Mouse (Mus musculus) lung, embryonic 14.5 days (tissue): ENCODE data around the gene U2af1l4. TPM values are rescaled to one million over a fixed set of nuclear protein-coding genes. Genes with fewer than 3 reads are reported as not detected.

Experiments used
- ATAC-seq: fragments of 200-750 bp; cut with Nextera tagmentation; 2 replicates; pipeline ENCODE4 v1.8.0; 2017; ENCODE audit warnings: mild to moderate bottlenecking, moderate TSS enrichment, moderate library complexity; ENCODE audit not compliant: insufficient read depth
- DNase-seq: peaks from one replicate; pipeline ENCODE4 v3.0.0-alpha.2; 2015
- H3K27ac ChIP-seq: fragments of 300-500 bp; sonication (generic); 2 replicates; pipeline ENCODE4 v1.5.1; 2014; ENCODE audit warnings: low read depth, mild to moderate bottlenecking, moderate library complexity
- H3K27me3 ChIP-seq: fragments of 300-500 bp; sonication (generic); 2 replicates; pipeline ENCODE4 v1.6.1; 2014; ENCODE audit warnings: low read length, control low read depth; ENCODE audit not compliant: insufficient read depth
- H3K36me3 ChIP-seq: fragments of 300-500 bp; sonication (generic); 2 replicates; pipeline ENCODE4 v1.6.1; 2014; ENCODE audit warnings: control low read depth; ENCODE audit not compliant: insufficient read depth
- H3K4me1 ChIP-seq: fragments of 300-500 bp; sonication (generic); 2 replicates; pipeline ENCODE4 v1.6.1; 2014; ENCODE audit warnings: antibody characterized with exemption, control low read depth; ENCODE audit not compliant: insufficient read depth
- H3K4me2 ChIP-seq: fragments of 300-500 bp; sonication (generic); 2 replicates; pipeline ENCODE4 v1.6.1; 2014; ENCODE audit warnings: mild to moderate bottlenecking
- H3K4me3 ChIP-seq: fragments of 300-500 bp; sonication (generic); 2 replicates; pipeline ENCODE4 v1.5.1; 2014; ENCODE audit warnings: low read depth, low read length
- H3K9ac ChIP-seq: fragments of 300-500 bp; sonication (generic); 2 replicates; pipeline ENCODE4 v1.6.1; 2014
- H3K9me3 ChIP-seq: fragments of 300-500 bp; sonication (generic); 2 replicates; pipeline ENCODE4 v1.6.1; 2016; ENCODE audit warnings: low read depth, low read length, control low read depth
- CTCF ChIP-seq: IDR thresholded peaks from 2 replicates; pipeline ENCODE4 v1.5.1; 2016; ENCODE audit warnings: antibody characterized with exemption, low read depth
- WGBS: fragments of 180-500 bp; shearing (Covaris S2); extraction: QIAGEN DNeasy Blood & Tissue Kit; methylation state at CpG from one replicate; pipeline ENCODE4 v1.1.7; 2014; 5-methylcytosine and 5-hydroxymethylcytosine counted together
- polyA plus RNA-seq: library from polyadenylated mRNA; unstranded; fragments of >200 nt; fragmentation: Nextera tagmentation; extraction: Ambion mirVana; gene quantifications from 2 replicates; pipeline ENCODE4 v1.2.1, GENCODE M21; 2014

U2af1l4 gene
- polyA plus RNA-seq = 101 and 120 TPM in 2 replicates

GRCm38 (mm10) chr7:30563117-30563905, at the start of gene U2af1l4, which contains the start of the genes Gm49396 and Psenen:
Gene U2af1l4 (plus strand): TSS chr7:30563301.
Gene Gm49396 (plus strand): TSS chr7:30563344.
Gene Psenen (minus strand): TSS chr7:30563627.
- H3K9ac ChIP-seq = peak within 1 kb of the TSS; percentile 65
- H3K27me3 ChIP-seq = no peaks in the 10 kb centered on the region
- ATAC-seq = peak; percentile 87
- H3K36me3 ChIP-seq = peaks cover 33% of the 10 kb centered on the region
- no peaks in the 10 kb centered on the region for H3K9me3 ChIP-seq
- peak within 1 kb of the TSS; percentile 79 for H3K4me3 ChIP-seq
- 0 out of 2 replicates have a peak, but pooled peaks cover 5% of the 10 kb centered on the region for H3K4me1 ChIP-seq
- no peak for TF ChIP-seq CTCF
- peak within 1 kb of the TSS; percentile 79 for H3K4me2 ChIP-seq
- DNase-seq = peak; percentile 99
- H3K27ac ChIP-seq = peak within 1 kb of the TSS; percentile 96
- under 1% methylated on average over 45 of the region's 45 CpGs for WGBS

GRCm38 (mm10) chr7:30515003-30515760, 47.9 kb upstream of the U2af1l4 start:
- H3K9ac ChIP-seq = no peak overlapping the region
- no peaks in the 10 kb centered on the region for H3K4me1 ChIP-seq
- WGBS = 49% methylated on average over 24 of the region's 24 CpGs
- ATAC-seq = no peak
- H3K27me3 ChIP-seq = no peaks in the 10 kb centered on the region
- H3K36me3 ChIP-seq = no peaks in the 10 kb centered on the region
- no peak for TF ChIP-seq CTCF
- H3K9me3 ChIP-seq = no peaks in the 10 kb centered on the region
- H3K4me3 ChIP-seq = no peak overlapping the region
- H3K27ac ChIP-seq = no peak overlapping the region
- DNase-seq = no peak
- no peak overlapping the region for H3K4me2 ChIP-seq

GRCm38 (mm10) chr7:30518325-30518724, 44.8 kb upstream of the U2af1l4 start:
- peak; percentile 13; the same call in 1 of the 2 replicates for TF ChIP-seq CTCF
- 37% methylated on average over 8 of the region's 8 CpGs for WGBS
- H3K4me3 ChIP-seq = no peak overlapping the region
- H3K9ac ChIP-seq = no peak overlapping the region
- H3K36me3 ChIP-seq = peaks cover 5% of the 10 kb centered on the region; the same call in 1 of the 2 replicates
- H3K4me1 ChIP-seq = no peaks in the 10 kb centered on the region
- H3K27ac ChIP-seq = no peak overlapping the region
- no peak overlapping the region for H3K4me2 ChIP-seq
- H3K27me3 ChIP-seq = no peaks in the 10 kb centered on the region
- DNase-seq (no peak), ATAC-seq (no peak)
- H3K9me3 ChIP-seq = no peaks in the 10 kb centered on the region

GRCm38 (mm10) chr7:30520396-30520795, 42.7 kb upstream of the U2af1l4 start:
- WGBS = 59% methylated on average over 4 of the region's 4 CpGs

GRCm38 (mm10) chr7:30520856-30521255, 42.2 kb upstream of the U2af1l4 start:
- no peak for TF ChIP-seq CTCF
- no peak overlapping the region for H3K4me2 ChIP-seq
- 70% methylated on average over 5 of the region's 5 CpGs for WGBS

More at GRCm38 (mm10) chr7:30520396-30520795, 42.7 kb upstream of the U2af1l4 start:
- no peak overlapping the region for H3K27ac ChIP-seq
- no peak overlapping the region for H3K9ac ChIP-seq
- no peaks in the 10 kb centered on the region for H3K9me3 ChIP-seq
- no peak for TF ChIP-seq CTCF
- DNase-seq (no peak), ATAC-seq (no peak)
- H3K4me3 ChIP-seq = no peak overlapping the region
- H3K4me2 ChIP-seq = no peak overlapping the region
- H3K36me3 ChIP-seq = peaks cover 25% of the 10 kb centered on the region
- no peaks in the 10 kb centered on the region for H3K27me3 ChIP-seq
- H3K4me1 ChIP-seq = no peaks in the 10 kb centered on the region

GRCm38 (mm10) chr7:30522871-30523270, 40.2 kb upstream of the U2af1l4 start:
- no peak for ATAC-seq

More at GRCm38 (mm10) chr7:30520856-30521255, 42.2 kb upstream of the U2af1l4 start:
- H3K4me1 ChIP-seq = no peaks in the 10 kb centered on the region
- H3K9ac ChIP-seq = no peak overlapping the region
- ATAC-seq (no peak), DNase-seq (no peak)
- no peak overlapping the region for H3K4me3 ChIP-seq
- H3K36me3 ChIP-seq = peaks cover 29% of the 10 kb centered on the region
- H3K27ac ChIP-seq = no peak overlapping the region
- H3K27me3 ChIP-seq = no peaks in the 10 kb centered on the region
- no peaks in the 10 kb centered on the region for H3K9me3 ChIP-seq

GRCm38 (mm10) chr7:30524487-30524886, 38.6 kb upstream of the U2af1l4 start:
- DNase-seq (no peak), ATAC-seq (no peak)
- no peak overlapping the region for H3K27ac ChIP-seq
- H3K4me2 ChIP-seq = no peak overlapping the region
- WGBS = 78% methylated on average over 6 of the region's 6 CpGs
- no peak overlapping the region for H3K9ac ChIP-seq
- no peaks in the 10 kb centered on the region for H3K9me3 ChIP-seq
- peaks cover 7% of the 10 kb centered on the region for H3K4me1 ChIP-seq
- no peak for TF ChIP-seq CTCF
- H3K27me3 ChIP-seq = no peaks in the 10 kb centered on the region
- H3K4me3 ChIP-seq = no peak overlapping the region
- H3K36me3 ChIP-seq = peaks cover 63% of the 10 kb centered on the region

More at GRCm38 (mm10) chr7:30522871-30523270, 40.2 kb upstream of the U2af1l4 start:
- Histone ChIP-seq H3K4me1 (peaks cover 7% of the 10 kb centered on the region), H3K27ac (no peak overlapping the region), H3K27me3 (no peaks in the 10 kb centered on the region), H3K36me3 (peaks cover 46% of the 10 kb centered on the region), H3K4me3 (no peak overlapping the region), H3K4me2 (no peak overlapping the region), H3K9me3 (no peaks in the 10 kb centered on the region), H3K9ac (no peak overlapping the region)
- no peak for TF ChIP-seq CTCF
- WGBS = 84% methylated on average over 10 of the region's 10 CpGs
- DNase-seq = no peak
